Mouse (Mus musculus): Measurements from ENCODE around the gene Tagap.

GRCm38 (mm10) chr17:7884606-7885005 is 41.2 kb upstream of the Tagap start:
- no peak for TF ChIP-seq CTCF (IDR thresholded peaks at IDR 0.05; ENCODE audit: low read depth)
- TF ChIP-seq EP300 (IDR thresholded peaks at IDR 0.05; ENCODE audit: low read depth) = no peak
